Mouse (Mus musculus): ENCODE measurements at regions not wholly inside any gene's neighbourhood (a gene's known extent, or its start where the extent isn't known, plus 50 kb on each side); places are given as distances from the start of the nearest gene placed in this dataset.
"Not testable (repeated sequence)": the region's sequence is repeated elsewhere in the genome, so short reads cannot be mapped to it uniquely, and the experiment has no call there.

GRCm38 (mm10) chr5:76081379-76081778, 58.7 kb upstream of the Srd5a3 start:
- not testable (repeated sequence) for H3K4me3 ChIP-seq; DNase-seq (ENCODE audit: low spot score); H3K36me3 ChIP-seq; H3K27ac ChIP-seq (replicated peaks); H3K9me3 ChIP-seq (replicated peaks)
- 90% methylated on average over 2 of the region's 2 CpGs for WGBS
- Histone ChIP-seq H3K4me1 (peaks cover 22% of the 10 kb centered on the region), H3K27me3 (ENCODE audit: low read depth, poor library complexity, severe bottlenecking) (peaks cover 18% of the 10 kb centered on the region)

- H3K4me1 ChIP-seq, result peaks cover 26% of the 10 kb centered on the region
- DNase-seq (ENCODE audit: low spot score), result peak; percentile 26
- peak overlapping the region; percentile 64; the same call in 1 of the 2 replicates for H3K27ac ChIP-seq (replicated peaks)
- WGBS, result 60% methylated on average over 8 of the region's 8 CpGs
- H3K27me3 ChIP-seq (ENCODE audit: low read depth, poor library complexity, severe bottlenecking), result peaks cover 18% of the 10 kb centered on the region
- no peaks in the 10 kb centered on the region for H3K36me3 ChIP-seq
- H3K4me3 ChIP-seq, result no peak overlapping the region
- H3K9me3 ChIP-seq (replicated peaks), result no peaks in the 10 kb centered on the region
Measured at GRCm38 (mm10) chr5:76080429-76080828, 59.6 kb upstream of the Srd5a3 start.

GRCm38 (mm10) chr5:76079204-76080025, 60.7 kb upstream of the Srd5a3 start:
- peaks cover 32% of the 10 kb centered on the region for H3K4me1 ChIP-seq
- peaks cover 18% of the 10 kb centered on the region for H3K27me3 ChIP-seq (ENCODE audit: low read depth, poor library complexity, severe bottlenecking)
- no peaks in the 10 kb centered on the region for H3K9me3 ChIP-seq (replicated peaks)
- peak overlapping the region; percentile 64 for H3K27ac ChIP-seq (replicated peaks)
- no peak overlapping the region for H3K4me3 ChIP-seq
- no peak for DNase-seq (ENCODE audit: low spot score)
- no peaks in the 10 kb centered on the region for H3K36me3 ChIP-seq
- WGBS, result 59% methylated on average over 11 of the region's 11 CpGs

- Histone ChIP-seq H3K27me3 (ENCODE audit: low read depth, poor library complexity, severe bottlenecking) (peaks cover 18% of the 10 kb centered on the region), H3K36me3 (no peaks in the 10 kb centered on the region), H3K4me3 (no peak overlapping the region), H3K4me1 (peaks cover 32% of the 10 kb centered on the region), H3K9me3 (replicated peaks) (no peaks in the 10 kb centered on the region), H3K27ac (replicated peaks) (0 out of 2 replicates have a peak overlapping the region, but pooled peaks have one; percentile 42)
- 92% methylated on average over 1 of the region's 1 CpGs for WGBS
- DNase-seq (ENCODE audit: low spot score), result no peak
Measured at GRCm38 (mm10) chr5:76078485-76078884, 61.6 kb upstream of the Srd5a3 start.

GRCm38 (mm10) chr5:76076283-76076682, 63.8 kb upstream of the Srd5a3 start:
- H3K27me3 ChIP-seq (ENCODE audit: low read depth, poor library complexity, severe bottlenecking), result peaks cover 18% of the 10 kb centered on the region
- no peaks in the 10 kb centered on the region for H3K36me3 ChIP-seq
- H3K9me3 ChIP-seq (replicated peaks), result no peaks in the 10 kb centered on the region
- H3K27ac ChIP-seq (replicated peaks), result no peak overlapping the region
- WGBS, result 87% methylated on average over 7 of the region's 7 CpGs
- H3K4me3 ChIP-seq, result no peak overlapping the region
- DNase-seq (ENCODE audit: low spot score), result no peak
- peaks cover 32% of the 10 kb centered on the region for H3K4me1 ChIP-seq

- H3K27me3 ChIP-seq (ENCODE audit: low read depth, poor library complexity, severe bottlenecking), result peaks cover 18% of the 10 kb centered on the region
- DNase-seq (ENCODE audit: low spot score), result peak; percentile 30
- H3K27ac ChIP-seq (replicated peaks), result peak overlapping the region; percentile 28; the same call in 1 of the 2 replicates
- H3K4me3 ChIP-seq, result no peak overlapping the region; the same call in 1 of the 2 replicates
- H3K36me3 ChIP-seq, result no peaks in the 10 kb centered on the region
- H3K4me1 ChIP-seq, result peaks cover 28% of the 10 kb centered on the region
- no peaks in the 10 kb centered on the region for H3K9me3 ChIP-seq (replicated peaks)
- 37% methylated on average over 8 of the region's 8 CpGs for WGBS
Measured at GRCm38 (mm10) chr5:76075401-76075800, 64.7 kb upstream of the Srd5a3 start.

- no peaks in the 10 kb centered on the region for H3K9me3 ChIP-seq (replicated peaks)
- no peak for DNase-seq (ENCODE audit: low spot score)
- 63% methylated on average over 3 of the region's 3 CpGs for WGBS
- peaks cover 26% of the 10 kb centered on the region for H3K4me1 ChIP-seq
- H3K27ac ChIP-seq (replicated peaks), result no peak overlapping the region
- no peaks in the 10 kb centered on the region for H3K27me3 ChIP-seq (ENCODE audit: low read depth, poor library complexity, severe bottlenecking)
- no peak overlapping the region for H3K4me3 ChIP-seq
- no peaks in the 10 kb centered on the region for H3K36me3 ChIP-seq
Measured at GRCm38 (mm10) chr5:76067881-76068280, 72.2 kb upstream of the Srd5a3 start.

- H3K4me1 ChIP-seq, result peaks cover 26% of the 10 kb centered on the region
- no peaks in the 10 kb centered on the region for H3K36me3 ChIP-seq
- no peaks in the 10 kb centered on the region for H3K27me3 ChIP-seq (ENCODE audit: low read depth, poor library complexity, severe bottlenecking)
- no peak overlapping the region for H3K27ac ChIP-seq (replicated peaks)
- 80% methylated on average over 10 of the region's 10 CpGs for WGBS
- no peaks in the 10 kb centered on the region for H3K9me3 ChIP-seq (replicated peaks)
- no peak for DNase-seq (ENCODE audit: low spot score)
- no peak overlapping the region for H3K4me3 ChIP-seq
Measured at GRCm38 (mm10) chr5:76067231-76067630, 72.8 kb upstream of the Srd5a3 start.

GRCm38 (mm10) chr5:76065789-76066188, 74.3 kb upstream of the Srd5a3 start:
- H3K4me1 ChIP-seq, result peaks cover 26% of the 10 kb centered on the region
- DNase-seq (ENCODE audit: low spot score), result no peak
- 63% methylated on average over 4 of the region's 4 CpGs for WGBS
- H3K27ac ChIP-seq (replicated peaks), result no peak overlapping the region
- H3K4me3 ChIP-seq, result no peak overlapping the region
- H3K36me3 ChIP-seq, result no peaks in the 10 kb centered on the region
- H3K9me3 ChIP-seq (replicated peaks), result no peaks in the 10 kb centered on the region
- no peaks in the 10 kb centered on the region for H3K27me3 ChIP-seq (ENCODE audit: low read depth, poor library complexity, severe bottlenecking)

GRCm38 (mm10) chr5:76065227-76065626, 74.8 kb upstream of the Srd5a3 start:
- H3K4me1 ChIP-seq, result peaks cover 26% of the 10 kb centered on the region
- WGBS, result 84% methylated on average over 6 of the region's 6 CpGs
- H3K4me3 ChIP-seq, result no peak overlapping the region
- H3K27ac ChIP-seq (replicated peaks), result no peak overlapping the region
- H3K9me3 ChIP-seq (replicated peaks), result no peaks in the 10 kb centered on the region
- DNase-seq (ENCODE audit: low spot score), result no peak
- H3K27me3 ChIP-seq (ENCODE audit: low read depth, poor library complexity, severe bottlenecking), result no peaks in the 10 kb centered on the region
- no peaks in the 10 kb centered on the region for H3K36me3 ChIP-seq

- H3K4me1 ChIP-seq, result peaks cover 26% of the 10 kb centered on the region
- no peak overlapping the region for H3K4me3 ChIP-seq
- 84% methylated on average over 5 of the region's 5 CpGs for WGBS
- no peaks in the 10 kb centered on the region for H3K27me3 ChIP-seq (ENCODE audit: low read depth, poor library complexity, severe bottlenecking)
- no peaks in the 10 kb centered on the region for H3K36me3 ChIP-seq
- no peaks in the 10 kb centered on the region for H3K9me3 ChIP-seq (replicated peaks)
- no peak for DNase-seq (ENCODE audit: low spot score)
- H3K27ac ChIP-seq (replicated peaks), result no peak overlapping the region
Measured at GRCm38 (mm10) chr5:76064686-76065085, 75.4 kb upstream of the Srd5a3 start.

GRCm38 (mm10) chr5:76063473-76063872, 76.6 kb upstream of the Srd5a3 start:
- no peaks in the 10 kb centered on the region for H3K27me3 ChIP-seq (ENCODE audit: low read depth, poor library complexity, severe bottlenecking)
- no peaks in the 10 kb centered on the region for H3K36me3 ChIP-seq
- no peak overlapping the region for H3K4me3 ChIP-seq
- H3K4me1 ChIP-seq, result peaks cover 26% of the 10 kb centered on the region
- no peaks in the 10 kb centered on the region for H3K9me3 ChIP-seq (replicated peaks)
- H3K27ac ChIP-seq (replicated peaks), result no peak overlapping the region
- WGBS, result 46% methylated on average over 6 of the region's 6 CpGs
- no peak for DNase-seq (ENCODE audit: low spot score)

GRCm38 (mm10) chr5:76058011-76058410, 79.8 kb upstream of the Kdr start:
- Histone ChIP-seq H3K27me3 (ENCODE audit: low read depth, poor library complexity, severe bottlenecking) (no peaks in the 10 kb centered on the region), H3K4me3 (no peak overlapping the region), H3K9me3 (replicated peaks) (no peaks in the 10 kb centered on the region), H3K4me1 (no peaks in the 10 kb centered on the region), H3K27ac (replicated peaks) (no peak overlapping the region), H3K36me3 (no peaks in the 10 kb centered on the region)
- no peak for DNase-seq (ENCODE audit: low spot score)
- WGBS, result 73% methylated on average over 7 of the region's 7 CpGs
